Comparison of ENCODE assay signal across 7 mouse cellular contexts in genomic region chr11:69012071-69012601, GRCm38 (mm10). TPM values are rescaled to one million over a fixed set of nuclear protein-coding genes. Genes with fewer than 3 reads are reported as not detected.
DNase-seq lines count a peak whose midpoint lies in the region; ATAC-seq and TF ChIP-seq lines count a peak whose summit lies in the region.

No protein-coding gene starts in this region.

- H3K4me2 ChIP-seq in intestine, postnatal 0 days (replicated peaks; ENCODE audit: low read depth): peak overlapping the region; percentile 70
- peak overlapping the region; percentile 65 for H3K4me2 ChIP-seq in midbrain, embryonic 12.5 days (replicated peaks)

- DNase-seq in adrenal gland, adult 2 months: peak; percentile 94
- peak; percentile 73 for DNase-seq in embryo, embryonic 11.5 days (ENCODE audit: low read depth, low spot score)
- DNase-seq in gastrocnemius, postnatal 4 days (ENCODE audit: low spot score in 2 of 2): peak; percentile 65 to 83
- peak; percentile 87 for DNase-seq in left cerebral cortex, postnatal 4 days

- under 1% methylated on average over 18 of the region's 18 CpGs for WGBS in intestine, postnatal 0 days
- 2% methylated on average over 18 of the region's 18 CpGs for WGBS in midbrain, embryonic 12.5 days
- under 1% methylated on average over 18 of the region's 18 CpGs for WGBS in small intestine, adult 2 months

- H3K27ac ChIP-seq in intestine, postnatal 0 days (ENCODE audit: low read depth, low read length): peak overlapping the region; percentile 95
- peak overlapping the region; percentile 85 for H3K27ac ChIP-seq in midbrain, embryonic 12.5 days (replicated peaks)
- H3K27ac ChIP-seq in small intestine, adult 2 months (ENCODE audit: insufficient read depth, low read depth, low read length): peak overlapping the region; percentile 87

- peak; percentile 90 for TF ChIP-seq POLR2A in small intestine, adult 2 months (IDR thresholded peaks at IDR 0.05; ENCODE audit: low read depth, low read length)

- H3K27me3 ChIP-seq in intestine, postnatal 0 days (replicated peaks; ENCODE audit: control insufficient read depth, insufficient read depth, low read length): no peaks in the 10 kb centered on the region
- no peaks in the 10 kb centered on the region for H3K27me3 ChIP-seq in midbrain, embryonic 12.5 days
- no peaks in the 10 kb centered on the region for H3K27me3 ChIP-seq in small intestine, adult 2 months (ENCODE audit: control insufficient read depth, insufficient read depth, low read length)

- peak overlapping the region; percentile 50 for H3K4me3 ChIP-seq in intestine, postnatal 0 days (ENCODE audit: low read depth, low read length)
- H3K4me3 ChIP-seq in midbrain, embryonic 12.5 days: peak overlapping the region; percentile 58
- peak overlapping the region; percentile 82 for H3K4me3 ChIP-seq in small intestine, adult 2 months (ENCODE audit: low read depth, low read length)

- ATAC-seq in intestine, postnatal 0 days: peak; percentile 64
- ATAC-seq in midbrain, embryonic 12.5 days (ENCODE audit: low FRiP score, low read depth): peak; percentile 57; the same call in 1 of the 2 replicates

- intact Hi-C loops in left cerebral cortex, postnatal 4 days (cut with DNase I): no loop called here

- TF ChIP-seq CTCF in intestine, postnatal 0 days (IDR thresholded peaks at IDR 0.05; ENCODE audit: low read depth): no peak
- no peak for TF ChIP-seq CTCF in small intestine, adult 2 months (IDR thresholded peaks at IDR 0.05; ENCODE audit: extremely low read depth, insufficient read length, insufficient replicate concordance, low read depth, low read length)

- no peaks in the 10 kb centered on the region for H3K36me3 ChIP-seq in intestine, postnatal 0 days (ENCODE audit: control insufficient read depth, insufficient read depth)
- no peaks in the 10 kb centered on the region for H3K36me3 ChIP-seq in midbrain, embryonic 12.5 days
- no peaks in the 10 kb centered on the region for H3K36me3 ChIP-seq in small intestine, adult 2 months (ENCODE audit: control insufficient read depth, insufficient read depth, low read length)

- H3K4me1 ChIP-seq in intestine, postnatal 0 days (replicated peaks; ENCODE audit: control insufficient read depth, insufficient read depth, low read length): peaks cover 8% of the 10 kb centered on the region; the same call in 1 of the 2 replicates
- peaks cover 32% of the 10 kb centered on the region for H3K4me1 ChIP-seq in midbrain, embryonic 12.5 days
- peaks cover 2% of the 10 kb centered on the region; the same call in 1 of the 2 replicates for H3K4me1 ChIP-seq in small intestine, adult 2 months (ENCODE audit: control insufficient read depth, insufficient read depth, insufficient read length, low read length)

- H3K9me3 ChIP-seq in intestine, postnatal 0 days (ENCODE audit: control insufficient read depth): no peaks in the 10 kb centered on the region
- H3K9me3 ChIP-seq in midbrain, embryonic 12.5 days: no peaks in the 10 kb centered on the region

- peak overlapping the region; percentile 65 for H3K9ac ChIP-seq in intestine, postnatal 0 days (ENCODE audit: low read depth, low read length)
- peak overlapping the region; percentile 68 for H3K9ac ChIP-seq in midbrain, embryonic 12.5 days (replicated peaks)

RNA-seq across cellular contexts. Expression of gene Ctc1, which starts 3.6 kb away (rescaled TPM):
- 10 to 100 TPM; 21.8 to 26.6 TPM for total RNA-seq in adrenal gland, adult 2 months (2021)
- polyA plus RNA-seq in adrenal gland, adult 2 months (2012; rRNA removed): 37.8 and 39.7 TPM in 2 replicates
- total RNA-seq in gastrocnemius, postnatal 4 days (2021): 10 to 100 TPM; 21.9 to 23.1 TPM
- 9.4 and 10.7 TPM in 2 replicates for polyA plus RNA-seq in intestine, postnatal 0 days (2015; fragmentation: Nextera tagmentation; extraction: Ambion mirVana)
- total RNA-seq in left cerebral cortex, postnatal 4 days (2021): 10 to 100 TPM; 60.8 to 64.7 TPM
- 72.4 and 77.1 TPM in 2 replicates for polyA plus RNA-seq in midbrain, embryonic 12.5 days (2016; fragmentation: Nextera tagmentation; extraction: Ambion mirVana)
- 14.0 and 20.0 TPM in 2 replicates for polyA plus RNA-seq in small intestine, adult 2 months (2012; rRNA removed)

RNA-seq across cellular contexts. Expression of gene Pfas, which starts 3.9 kb away (rescaled TPM):
- 10 to 100 TPM; 23.7 to 28.6 TPM for total RNA-seq in adrenal gland, adult 2 months (2021)
- polyA plus RNA-seq in adrenal gland, adult 2 months (2012; rRNA removed): 14.5 and 16.7 TPM in 2 replicates
- 10 to 100 TPM; 14.9 to 16.8 TPM for total RNA-seq in gastrocnemius, postnatal 4 days (2021)
- polyA plus RNA-seq in intestine, postnatal 0 days (2015; fragmentation: Nextera tagmentation; extraction: Ambion mirVana): 6.4 and 7.2 TPM in 2 replicates
- 10 to 100 TPM; 35.3 to 36.6 TPM for total RNA-seq in left cerebral cortex, postnatal 4 days (2021)
- polyA plus RNA-seq in midbrain, embryonic 12.5 days (2016; fragmentation: Nextera tagmentation; extraction: Ambion mirVana): 34.7 and 38.7 TPM in 2 replicates
- 4.7 and 6.0 TPM in 2 replicates for polyA plus RNA-seq in small intestine, adult 2 months (2012; rRNA removed)

RNA-seq across cellular contexts. Expression of gene Aurkb, which starts 33.3 kb away (rescaled TPM):
- 1 to 10 TPM; 1.7 to 2.8 TPM for total RNA-seq in adrenal gland, adult 2 months (2021)
- 10.8 and 11.2 TPM in 2 replicates for polyA plus RNA-seq in adrenal gland, adult 2 months (2012; rRNA removed)
- total RNA-seq in gastrocnemius, postnatal 4 days (2021): 10 to 100 TPM; 25.6 TPM
- polyA plus RNA-seq in intestine, postnatal 0 days (2015; fragmentation: Nextera tagmentation; extraction: Ambion mirVana): 24.3 and 26.2 TPM in 2 replicates
- 1 to 10 TPM; 8.2 to 10.0 TPM for total RNA-seq in left cerebral cortex, postnatal 4 days (2021)
- 139 and 142 TPM in 2 replicates for polyA plus RNA-seq in midbrain, embryonic 12.5 days (2016; fragmentation: Nextera tagmentation; extraction: Ambion mirVana)
- 15.5 and 30.8 TPM in 2 replicates for polyA plus RNA-seq in small intestine, adult 2 months (2012; rRNA removed)

RNA-seq across cellular contexts. Expression of gene Rangrf, which starts 37.2 kb away (rescaled TPM):
- total RNA-seq in adrenal gland, adult 2 months (2021): 10 to 100 TPM; 13.5 to 31.2 TPM
- polyA plus RNA-seq in adrenal gland, adult 2 months (2012; rRNA removed): 16.9 and 17.8 TPM in 2 replicates
- 10 to 100 TPM; 23.5 to 25.1 TPM for total RNA-seq in gastrocnemius, postnatal 4 days (2021)
- 13.6 and 16.5 TPM in 2 replicates for polyA plus RNA-seq in intestine, postnatal 0 days (2015; fragmentation: Nextera tagmentation; extraction: Ambion mirVana)
- 10 to 100 TPM; 16.4 to 23.8 TPM for total RNA-seq in left cerebral cortex, postnatal 4 days (2021)
- polyA plus RNA-seq in midbrain, embryonic 12.5 days (2016; fragmentation: Nextera tagmentation; extraction: Ambion mirVana): 39.2 and 42.1 TPM in 2 replicates
- 21.2 and 29.7 TPM in 2 replicates for polyA plus RNA-seq in small intestine, adult 2 months (2012; rRNA removed)

RNA-seq across cellular contexts. Expression of gene Slc25a35, which starts 44.2 kb away (rescaled TPM):
- 10 to 100 TPM; 40.4 to 45.9 TPM for total RNA-seq in adrenal gland, adult 2 months (2021)
- 61.3 and 78.3 TPM in 2 replicates for polyA plus RNA-seq in adrenal gland, adult 2 months (2012; rRNA removed)
- 1 to 10 TPM; 1.1 to 2.7 TPM for total RNA-seq in gastrocnemius, postnatal 4 days (2021)
- polyA plus RNA-seq in intestine, postnatal 0 days (2015; fragmentation: Nextera tagmentation; extraction: Ambion mirVana): 1.9 and 2.3 TPM in 2 replicates
- 1 to 10 TPM; 1.1 to 2.0 TPM for total RNA-seq in left cerebral cortex, postnatal 4 days (2021)
- polyA plus RNA-seq in midbrain, embryonic 12.5 days (2016; fragmentation: Nextera tagmentation; extraction: Ambion mirVana): 1.7 and 1.9 TPM in 2 replicates
- polyA plus RNA-seq in small intestine, adult 2 months (2012; rRNA removed): 13.7 and 21.5 TPM in 2 replicates

Comparison
In these comparisons a context has a peak if more than half of its experiments do, and no peak if none do; other contexts are left out.
1. Peak in every context shown above with its lines: DNase-seq, ATAC-seq, H3K4me3 ChIP-seq and H3K27ac ChIP-seq.